Mouse (Mus musculus) adrenal gland, adult 2 months (tissue): ENCODE data around the gene Cabp1. TPM values are rescaled to one million over a fixed set of nuclear protein-coding genes. Genes with fewer than 3 reads are reported as not detected.

Source experiments
- DNase-seq: peaks from one replicate; pipeline ENCODE4 v3.0.0; 2021
- polyA plus RNA-seq: library from polyadenylated mRNA; depleted of rRNA; stranded (reverse); fragments of >200 nt; gene quantifications from 2 replicates; pipeline ENCODE4 v1.2.3, GENCODE M21; 2012; rRNA removed
- total RNA-seq, 2 experiments: library from RNA; stranded (reverse); gene quantifications; 2 replicates each; pipeline ENCODE4 v1.2.3; 2021

The Cabp1 gene
- total and polyA plus RNA-seq, 3 experiments = 37.7 to 57.1 (median 45.7) TPM

DNA sequence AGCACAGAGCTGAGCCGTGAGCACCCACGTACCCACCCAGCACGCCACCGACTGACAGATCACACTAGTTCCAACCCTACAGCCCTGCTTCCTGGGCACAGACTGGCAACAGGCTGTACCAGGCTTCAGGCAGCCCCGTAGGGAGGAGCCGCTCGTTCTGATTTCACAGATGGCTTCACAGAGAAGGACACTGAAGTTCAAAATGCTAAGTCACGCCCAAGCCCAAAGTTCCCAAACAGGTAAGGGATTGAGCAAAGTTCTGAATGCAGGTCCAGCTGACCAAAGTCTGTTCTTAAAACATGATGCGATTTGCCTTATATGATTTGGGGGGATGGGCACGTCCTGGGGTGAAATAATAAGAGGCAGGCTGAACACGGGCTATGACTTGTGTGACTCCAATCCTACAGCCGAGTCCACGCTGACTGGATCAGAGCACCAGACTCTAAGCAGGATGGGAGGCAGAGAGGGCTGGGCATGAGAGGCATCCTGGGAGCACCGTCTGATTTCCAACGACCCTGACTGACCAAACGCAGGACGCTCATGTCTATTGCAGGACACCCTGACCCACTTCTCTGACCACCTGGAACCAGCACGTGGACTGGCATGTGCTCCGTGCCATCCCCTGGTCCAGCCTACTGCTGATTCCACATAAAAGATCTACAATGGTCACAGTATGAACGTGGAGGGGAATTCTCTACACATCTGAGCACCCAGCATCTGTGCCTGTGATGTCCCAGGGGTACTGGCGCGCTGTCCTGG lies 66.6 kb downstream of the Cabp1 start:
- DNase-seq = no peak

DNA sequence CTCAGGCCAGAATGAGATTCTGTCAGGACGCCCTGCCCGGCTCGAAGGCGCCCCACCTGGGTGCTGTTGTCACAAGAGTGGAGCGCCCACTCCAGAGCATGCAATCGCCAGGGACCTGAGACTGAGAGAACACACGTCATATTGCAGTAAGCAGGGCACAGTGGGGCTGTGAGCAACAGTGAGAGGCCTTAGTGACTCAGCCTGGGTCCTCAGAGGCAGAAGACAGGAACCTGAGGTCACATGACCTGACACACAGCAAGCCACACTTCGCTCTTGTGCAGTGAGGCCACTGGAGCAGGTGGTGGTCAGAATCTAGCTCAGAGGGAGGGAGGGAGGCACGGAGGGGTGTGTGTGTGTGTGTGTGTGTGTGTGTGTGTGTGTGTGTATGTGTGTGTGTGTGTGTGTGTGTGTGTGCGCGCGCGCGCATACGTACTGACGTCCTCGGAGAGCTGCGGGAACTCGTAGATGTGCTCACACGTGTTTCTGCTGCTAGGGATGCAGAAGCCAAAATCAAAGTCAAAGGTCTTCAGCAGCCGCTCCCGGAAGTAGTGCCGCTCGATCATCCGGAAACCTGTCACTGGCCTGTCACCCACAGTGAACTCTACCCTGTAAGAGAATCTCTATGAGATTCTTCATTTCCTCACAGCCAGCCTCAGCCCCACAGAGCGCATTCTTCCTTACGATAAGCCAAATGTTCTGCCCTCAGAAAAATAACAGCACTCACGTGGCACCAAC lies 67.4 kb downstream of the Cabp1 start:
- DNase-seq = no peak

DNA sequence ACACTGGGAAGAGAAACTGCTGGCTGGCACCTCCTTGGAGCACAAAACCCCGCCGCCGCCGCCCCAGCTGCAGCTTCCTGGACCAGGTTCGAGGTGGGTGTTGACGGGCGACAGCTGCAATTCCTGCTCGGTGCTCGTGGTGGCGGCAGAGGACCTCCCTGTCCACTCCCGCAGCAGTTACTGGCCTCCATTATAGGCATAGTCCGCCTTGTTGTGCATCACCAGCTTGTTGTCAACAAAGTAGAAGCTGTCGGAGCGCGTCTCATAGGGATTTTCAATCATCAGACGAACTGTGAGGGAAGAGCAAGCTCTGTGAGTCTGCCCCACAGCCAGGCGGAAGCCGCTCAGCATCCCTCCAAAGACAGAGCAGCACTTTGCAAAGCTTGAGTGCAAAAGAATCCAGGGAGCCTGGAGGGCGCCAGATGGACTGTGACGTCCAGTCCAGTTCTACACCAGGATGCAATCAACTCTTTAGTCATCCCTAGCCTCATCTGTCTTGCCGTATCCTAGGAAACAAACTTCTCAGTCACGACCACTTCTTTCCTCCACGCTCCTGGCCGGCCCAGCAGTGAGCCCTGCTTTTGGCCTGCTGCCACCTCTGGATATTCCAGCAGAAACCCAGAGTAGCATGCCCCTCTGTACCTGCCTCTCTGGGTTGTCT lies 68.8 kb downstream of the Cabp1 start:
- peak; percentile 88 for DNase-seq

DNA sequence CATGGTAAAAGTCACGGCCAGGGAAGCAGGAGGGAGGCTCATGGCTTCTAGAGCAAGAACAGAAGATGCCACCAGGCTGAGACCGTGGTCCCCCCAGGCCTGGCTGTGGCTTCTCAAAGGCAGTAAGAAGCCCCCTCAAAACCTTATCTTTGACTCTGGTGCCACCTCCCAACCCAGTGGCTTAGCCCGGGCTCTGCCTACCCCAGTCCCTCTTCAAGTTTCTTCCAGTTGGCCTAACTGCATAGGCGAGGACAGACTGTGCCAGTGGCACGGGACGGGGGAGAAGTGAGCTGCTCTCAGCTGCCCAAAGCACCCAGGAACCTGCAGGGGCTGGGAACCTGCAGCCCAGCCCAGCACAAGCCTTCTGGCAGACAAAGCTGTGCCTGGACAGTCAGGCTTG lies 69.5 kb downstream of the Cabp1 start:
- no peak for DNase-seq

DNA sequence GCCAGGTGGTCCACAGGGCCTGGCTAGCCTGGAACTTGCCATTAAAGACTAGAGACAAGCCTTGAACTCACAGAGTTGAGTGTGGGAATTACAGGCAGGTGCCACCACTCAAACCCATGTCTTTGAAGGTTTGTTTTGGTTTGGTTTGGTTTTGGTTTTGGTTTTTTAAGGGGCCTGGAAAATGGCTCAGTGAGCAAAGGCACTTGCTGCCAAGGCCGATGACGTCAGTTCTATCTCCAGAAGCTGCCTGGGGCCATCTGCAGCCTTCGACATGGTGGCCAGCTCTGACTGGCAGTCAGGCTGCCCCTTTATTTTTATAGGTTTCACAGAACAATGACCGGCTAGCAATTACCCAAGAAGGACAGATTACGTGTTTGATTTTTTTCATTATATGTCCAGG lies 73.2 kb downstream of the Cabp1 start:
- peak; percentile 50 for DNase-seq

DNA sequence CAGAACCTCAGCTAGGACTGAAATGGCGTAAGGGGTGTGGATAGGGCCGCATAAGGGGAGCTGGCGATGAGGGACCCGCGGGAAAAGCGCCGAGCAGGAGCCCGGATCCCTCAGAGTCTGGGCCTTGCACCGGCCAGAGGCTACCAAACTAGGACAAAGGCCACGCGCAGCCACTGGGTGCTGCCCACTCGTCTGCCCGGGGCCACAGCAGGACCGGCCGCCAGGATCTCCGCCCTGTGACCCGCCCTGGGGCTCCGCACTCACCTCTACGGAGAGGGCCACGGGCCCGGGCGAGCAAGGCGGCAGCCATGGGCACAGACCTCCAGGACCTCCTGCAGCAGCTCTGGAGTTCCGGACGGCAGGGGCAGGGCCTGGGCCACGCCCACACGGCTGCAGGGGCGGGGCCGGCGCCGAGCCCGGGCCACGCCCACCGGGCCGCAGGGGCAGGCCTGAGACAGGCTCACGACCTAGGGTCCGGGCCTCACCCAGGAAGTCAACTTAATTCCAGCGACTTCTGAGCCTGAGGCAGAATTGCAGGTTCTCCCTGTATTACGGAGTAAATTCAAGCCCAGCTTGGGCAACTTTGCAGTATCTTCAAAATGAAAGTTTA lies 75.1 kb downstream of the Cabp1 start, which contains the start of gene Acads:
Gene Acads, minus strand, starts transcription at position 386 of the 610 bp plus-strand sequence.
- peak; percentile 94 for DNase-seq

Other genes with a start within 250 kb of the Cabp1 start
- gene Hnf1a, start 223.3 kb downstream of the Cabp1 start, total RNA-seq = under 1 TPM in 1 of 2 experiments, not detected in 1; 0.09 TPM
- gene Hnf1a, start 223.3 kb downstream of the Cabp1 start, polyA plus RNA-seq = 0.03 TPM in 1 of 2 replicates, not detected in the other
- 10 to 100 TPM; 42.3 to 49.4 TPM for gene Sppl3, start 183.2 kb downstream of the Cabp1 start, total RNA-seq
- gene Sppl3, start 183.2 kb downstream of the Cabp1 start, polyA plus RNA-seq = 66.2 and 68.2 TPM in 2 replicates
- not detected for gene Gm10401, start 96.1 kb downstream of the Cabp1 start, total RNA-seq
- not detected in 2 replicates for gene Gm10401, start 96.1 kb downstream of the Cabp1 start, polyA plus RNA-seq
- gene Acads, start 75.0 kb downstream of the Cabp1 start, total RNA-seq = 100 to 1,000 TPM; 181 to 208 TPM
- gene Acads, start 75.0 kb downstream of the Cabp1 start, polyA plus RNA-seq = 279 and 310 TPM in 2 replicates
- gene Unc119b, start 59.4 kb downstream of the Cabp1 start, total RNA-seq = 10 to 100 TPM; 32.0 to 44.8 TPM
- gene Unc119b, start 59.4 kb downstream of the Cabp1 start, polyA plus RNA-seq = 37.5 and 39.2 TPM in 2 replicates
- gene Mlec, start 36.2 kb downstream of the Cabp1 start, total RNA-seq = 100 to 1,000 TPM; 165 to 185 TPM
- 74.7 and 96.9 TPM in 2 replicates for gene Mlec, start 36.2 kb downstream of the Cabp1 start, polyA plus RNA-seq
- gene Pop5, start 41.5 kb upstream of the Cabp1 start, total RNA-seq = 10 to 100 TPM; 53.1 to 84.0 TPM
- 194 and 250 TPM in 2 replicates for gene Pop5, start 41.5 kb upstream of the Cabp1 start, polyA plus RNA-seq
- 100 to 1,000 TPM; 225 to 258 TPM for gene Rnf10, start 78.5 kb upstream of the Cabp1 start, total RNA-seq
- 212 and 287 TPM in 2 replicates for gene Rnf10, start 78.5 kb upstream of the Cabp1 start, polyA plus RNA-seq
- 10 to 100 TPM; 52.5 to 68.0 TPM for gene Coq5, start 85.3 kb upstream of the Cabp1 start, total RNA-seq
- gene Coq5, start 85.3 kb upstream of the Cabp1 start, polyA plus RNA-seq = 14.6 and 15.7 TPM in 2 replicates
- 100 to 1,000 TPM; 220 to 347 TPM for gene Dynll1, start 106.6 kb upstream of the Cabp1 start, total RNA-seq
- 38.0 and 45.1 TPM in 2 replicates for gene Dynll1, start 106.6 kb upstream of the Cabp1 start, polyA plus RNA-seq
- 10 to 100 TPM; 45.8 to 70.1 TPM for gene Srsf9, start 132.8 kb upstream of the Cabp1 start, total RNA-seq
- gene Srsf9, start 132.8 kb upstream of the Cabp1 start, polyA plus RNA-seq = 29.1 and 40.4 TPM in 2 replicates
- 10 to 100 TPM; 21.1 to 24.0 TPM for gene Gatc, start 146.8 kb upstream of the Cabp1 start, total RNA-seq
- gene Gatc, start 146.8 kb upstream of the Cabp1 start, polyA plus RNA-seq = 12.2 and 15.4 TPM in 2 replicates
- gene Triap1, start 146.8 kb upstream of the Cabp1 start, total RNA-seq = 10 to 100 TPM; 35.1 to 40.0 TPM
- 7.9 and 8.6 TPM in 2 replicates for gene Triap1, start 146.8 kb upstream of the Cabp1 start, polyA plus RNA-seq
- gene Cox6a1, start 154.6 kb upstream of the Cabp1 start, total RNA-seq = 1,000 to 10,000 TPM; 1,468 to 1,603 TPM
- gene Cox6a1, start 154.6 kb upstream of the Cabp1 start, polyA plus RNA-seq = 4,255 and 4,504 TPM in 2 replicates
- gene Msi1, start 235.2 kb upstream of the Cabp1 start, total RNA-seq = 10 to 100 TPM; 16.3 to 19.1 TPM
- gene Msi1, start 235.2 kb upstream of the Cabp1 start, polyA plus RNA-seq = 24.0 and 29.5 TPM in 2 replicates